Mouse (Mus musculus): ENCODE data around the gene Uvrag. TPM values are rescaled to one million over a fixed set of nuclear protein-coding genes. Genes with fewer than 3 reads are reported as not detected.

Uvrag gene
- polyA plus RNA-seq, 1 experiment: 45.9 TPM

- Histone ChIP-seq H3K27ac (ENCODE audit: insufficient read depth, low read length) (no peak overlapping the region), H3K27me3 (ENCODE audit: control insufficient read depth, insufficient read depth, low read length) (no peaks in the 10 kb centered on the region), H3K4me3 (ENCODE audit: extremely low read depth, insufficient read depth, insufficient read length) (no peak overlapping the region), H3K4me1 (ENCODE audit: control insufficient read depth, insufficient read depth, insufficient read length) (no peaks in the 10 kb centered on the region), H3K36me3 (ENCODE audit: control insufficient read depth, insufficient read depth, low read length) (peaks cover 16% of the 10 kb centered on the region)
- DNase-seq (ENCODE audit: low read depth in 1 of 2, low spot score in 2 of 2): no peak
- 93% methylated on average over 5 of the region's 5 CpGs for WGBS
- TF ChIP-seq CTCF (IDR thresholded peaks at IDR 0.05; ENCODE audit: extremely low read depth, insufficient read depth, insufficient read length, insufficient replicate concordance): no peak
- TF ChIP-seq POLR2A (IDR thresholded peaks at IDR 0.05; ENCODE audit: low read depth, low read length): no peak
These were observed 80.5 kb downstream of the Uvrag start for GRCm38 (mm10) chr7:99060476-99060875.

GRCm38 (mm10) chr7:99059934-99060333 lies 81.0 kb downstream of the Uvrag start:
- no peaks in the 10 kb centered on the region for H3K27me3 ChIP-seq (ENCODE audit: control insufficient read depth, insufficient read depth, low read length)
- H3K4me1 ChIP-seq (ENCODE audit: control insufficient read depth, insufficient read depth, insufficient read length): no peaks in the 10 kb centered on the region
- H3K4me3 ChIP-seq (ENCODE audit: extremely low read depth, insufficient read depth, insufficient read length): no peak overlapping the region
- DNase-seq (ENCODE audit: low read depth in 1 of 2, low spot score in 2 of 2): no peak
- WGBS: 93% methylated on average over 8 of the region's 8 CpGs
- H3K36me3 ChIP-seq (ENCODE audit: control insufficient read depth, insufficient read depth, low read length): peaks cover 16% of the 10 kb centered on the region
- TF ChIP-seq CTCF (IDR thresholded peaks at IDR 0.05; ENCODE audit: extremely low read depth, insufficient read depth, insufficient read length, insufficient replicate concordance) (no peak), POLR2A (IDR thresholded peaks at IDR 0.05; ENCODE audit: low read depth, low read length) (no peak)
- no peak overlapping the region for H3K27ac ChIP-seq (ENCODE audit: insufficient read depth, low read length)

DNA sequence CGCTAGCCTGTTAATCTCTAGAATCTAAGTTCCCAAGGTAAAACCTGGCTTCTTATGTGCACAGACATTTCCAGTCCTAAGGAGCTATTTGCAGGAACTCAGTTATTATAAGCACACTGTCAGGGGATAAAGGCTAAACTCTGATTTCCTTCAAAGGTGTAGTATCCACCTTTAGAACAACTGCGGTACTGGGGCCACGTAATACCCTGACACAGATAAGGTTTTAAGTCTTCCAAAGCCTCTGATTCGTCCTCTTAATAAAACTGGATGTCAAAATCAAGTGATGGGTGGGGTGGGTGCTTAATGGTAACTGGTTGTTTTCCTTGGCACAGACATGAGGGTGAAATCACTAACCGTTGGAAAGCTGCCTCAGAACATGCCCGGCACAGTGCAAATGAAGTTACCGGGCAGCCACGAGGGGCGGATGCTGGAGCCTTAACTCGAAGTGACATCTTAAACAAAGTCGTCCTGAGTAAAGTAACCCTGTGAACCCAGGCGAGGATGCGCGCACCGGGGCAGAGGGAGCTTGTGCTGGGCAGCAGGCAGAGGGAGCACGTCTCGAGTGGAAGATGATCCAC lies 83.8 kb downstream of the Uvrag start:
- 94% methylated on average over 17 of the region's 17 CpGs for WGBS
- H3K36me3 ChIP-seq (ENCODE audit: control insufficient read depth, insufficient read depth, low read length): peaks cover 15% of the 10 kb centered on the region
- no peak overlapping the region for H3K4me3 ChIP-seq (ENCODE audit: extremely low read depth, insufficient read depth, insufficient read length)
- no peaks in the 10 kb centered on the region for H3K27me3 ChIP-seq (ENCODE audit: control insufficient read depth, insufficient read depth, low read length)
- TF ChIP-seq CTCF (IDR thresholded peaks at IDR 0.05; ENCODE audit: extremely low read depth, insufficient read depth, insufficient read length, insufficient replicate concordance): no peak
- no peak overlapping the region for H3K27ac ChIP-seq (ENCODE audit: insufficient read depth, low read length)
- no peaks in the 10 kb centered on the region for H3K4me1 ChIP-seq (ENCODE audit: control insufficient read depth, insufficient read depth, insufficient read length)
- no peak for DNase-seq (ENCODE audit: low read depth in 1 of 2, low spot score in 2 of 2)

DNA sequence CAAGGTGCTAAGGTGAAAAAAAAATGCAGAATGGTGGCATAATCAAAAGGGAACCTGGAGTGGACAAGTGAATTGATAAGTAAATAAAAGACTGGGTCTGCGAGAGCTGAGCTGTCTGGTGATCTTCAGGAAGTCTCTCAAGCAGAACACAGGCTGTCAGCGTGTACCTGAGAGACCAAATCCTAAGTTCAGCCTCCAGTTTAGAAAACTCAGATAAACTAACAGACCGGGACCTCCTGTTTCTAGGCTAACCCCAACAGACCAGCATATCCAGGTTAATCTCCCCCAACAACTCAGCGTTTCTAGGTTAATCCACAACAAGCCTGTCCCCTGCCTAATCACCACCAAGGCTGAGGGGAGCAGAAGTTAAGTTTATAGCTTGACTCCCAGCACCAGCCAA lies 87.3 kb downstream of the Uvrag start:
- DNase-seq (ENCODE audit: low read depth in 1 of 2, low spot score in 2 of 2): no peak
- Histone ChIP-seq H3K4me1 (ENCODE audit: control insufficient read depth, insufficient read depth, insufficient read length) (no peaks in the 10 kb centered on the region), H3K27me3 (ENCODE audit: control insufficient read depth, insufficient read depth, low read length) (no peaks in the 10 kb centered on the region), H3K36me3 (ENCODE audit: control insufficient read depth, insufficient read depth, low read length) (peaks cover 20% of the 10 kb centered on the region), H3K4me3 (ENCODE audit: extremely low read depth, insufficient read depth, insufficient read length) (no peak overlapping the region), H3K27ac (ENCODE audit: insufficient read depth, low read length) (no peak overlapping the region)
- WGBS: 95% methylated on average over 4 of the region's 4 CpGs
- TF ChIP-seq POLR2A (IDR thresholded peaks at IDR 0.05; ENCODE audit: low read depth, low read length) (no peak), CTCF (IDR thresholded peaks at IDR 0.05; ENCODE audit: extremely low read depth, insufficient read depth, insufficient read length, insufficient replicate concordance) (no peak)

DNA sequence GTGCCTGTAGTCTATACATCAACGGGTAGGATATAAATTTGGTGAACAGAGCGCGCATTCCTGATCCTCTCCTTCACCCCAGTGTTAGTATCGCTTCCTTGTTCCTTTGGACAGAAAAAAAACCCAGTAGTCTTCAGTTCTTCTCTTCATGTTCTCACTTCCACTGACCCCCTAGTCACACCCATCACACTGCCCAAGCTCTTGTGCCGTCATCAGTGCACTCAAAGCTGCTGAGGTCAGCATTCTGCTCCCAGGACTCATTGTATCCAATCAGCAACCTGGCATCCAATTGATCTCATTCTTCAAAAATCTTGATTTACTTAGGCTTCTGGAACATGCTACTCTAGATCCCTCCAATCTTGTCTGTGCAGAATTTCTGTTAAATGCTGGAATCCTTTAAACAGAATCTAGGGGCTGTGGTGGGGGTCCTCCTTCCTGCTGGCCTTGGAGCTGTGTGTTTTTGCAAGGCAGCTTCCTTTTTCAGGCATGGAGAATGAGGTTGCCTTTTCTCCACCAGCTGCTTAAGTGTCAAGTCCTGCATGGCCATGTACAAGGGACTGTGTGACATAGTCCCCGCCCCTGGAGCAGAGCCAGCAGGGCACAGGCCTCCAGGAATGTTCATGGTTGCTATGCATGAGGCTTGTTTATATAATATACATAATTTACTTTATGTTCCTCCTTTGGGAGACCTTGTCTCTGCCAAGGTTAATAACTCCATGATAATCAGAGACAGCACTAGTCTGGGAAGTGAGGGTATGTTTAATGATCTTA lies 88.3 kb downstream of the Uvrag start:
- DNase-seq (ENCODE audit: low read depth in 1 of 2, low spot score in 2 of 2): no peak
- 73% methylated on average over 6 of the region's 6 CpGs for WGBS
- no peak for TF ChIP-seq POLR2A (IDR thresholded peaks at IDR 0.05; ENCODE audit: low read depth, low read length)
- TF ChIP-seq CTCF (IDR thresholded peaks at IDR 0.05; ENCODE audit: extremely low read depth, insufficient read depth, insufficient read length, insufficient replicate concordance): no peak
- H3K36me3 ChIP-seq (ENCODE audit: control insufficient read depth, insufficient read depth, low read length): peaks cover 20% of the 10 kb centered on the region
- H3K4me1 ChIP-seq (ENCODE audit: control insufficient read depth, insufficient read depth, insufficient read length): no peaks in the 10 kb centered on the region
- no peaks in the 10 kb centered on the region for H3K27me3 ChIP-seq (ENCODE audit: control insufficient read depth, insufficient read depth, low read length)
- no peak overlapping the region for H3K4me3 ChIP-seq (ENCODE audit: extremely low read depth, insufficient read depth, insufficient read length)
- H3K27ac ChIP-seq (ENCODE audit: insufficient read depth, low read length): no peak overlapping the region

DNA sequence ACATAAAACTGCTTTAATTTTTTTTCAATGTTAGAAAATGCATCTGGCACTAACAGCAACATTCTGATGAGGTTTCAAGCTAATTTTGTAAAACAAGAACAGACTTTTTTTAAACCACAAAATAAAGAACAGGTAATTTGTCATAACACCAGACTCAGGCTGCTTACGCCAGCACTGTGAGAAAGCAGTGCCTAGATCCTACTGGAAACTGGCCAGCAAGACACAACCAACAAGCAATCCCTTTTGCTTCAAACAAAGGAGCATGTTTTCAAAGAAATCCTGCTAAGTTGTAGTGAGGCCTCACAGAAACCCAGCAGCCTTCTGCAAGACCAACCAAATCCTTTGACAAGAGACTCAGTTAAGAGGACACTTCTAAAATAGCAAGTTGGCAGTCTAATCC lies 90.1 kb downstream of the Uvrag start:
- H3K36me3 ChIP-seq (ENCODE audit: control insufficient read depth, insufficient read depth, low read length): peaks cover 15% of the 10 kb centered on the region
- TF ChIP-seq CTCF (IDR thresholded peaks at IDR 0.05; ENCODE audit: extremely low read depth, insufficient read depth, insufficient read length, insufficient replicate concordance) (no peak), POLR2A (IDR thresholded peaks at IDR 0.05; ENCODE audit: low read depth, low read length) (no peak)
- H3K27ac ChIP-seq (ENCODE audit: insufficient read depth, low read length): no peak overlapping the region
- no peaks in the 10 kb centered on the region for H3K4me1 ChIP-seq (ENCODE audit: control insufficient read depth, insufficient read depth, insufficient read length)
- H3K27me3 ChIP-seq (ENCODE audit: control insufficient read depth, insufficient read depth, low read length): no peaks in the 10 kb centered on the region
- H3K4me3 ChIP-seq (ENCODE audit: extremely low read depth, insufficient read depth, insufficient read length): no peak overlapping the region
- DNase-seq (ENCODE audit: low read depth in 1 of 2, low spot score in 2 of 2): no peak
- 88% methylated on average over 1 of the region's 1 CpGs for WGBS

DNA sequence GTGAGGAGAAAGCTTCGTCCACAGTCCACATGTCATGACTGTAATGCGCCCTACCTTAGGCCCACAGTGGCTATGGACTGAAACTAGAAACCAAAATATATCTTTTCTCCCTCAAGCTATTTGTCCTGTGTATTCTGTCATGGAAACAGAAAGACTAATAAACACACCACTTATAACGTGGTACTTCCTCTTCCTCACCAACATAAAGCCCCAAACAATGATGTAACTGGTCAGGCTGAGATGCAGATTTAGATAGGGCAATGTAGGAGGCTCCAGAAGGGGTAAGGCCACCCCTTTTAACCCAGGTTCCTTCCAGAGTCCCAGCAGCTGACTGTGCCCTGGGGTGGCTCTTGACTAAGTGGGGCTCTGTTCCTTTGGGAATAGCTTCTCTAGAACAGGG lies 91.0 kb downstream of the Uvrag start:
- no peaks in the 10 kb centered on the region; the same call in 1 of the 2 replicates for H3K4me1 ChIP-seq (ENCODE audit: control insufficient read depth, insufficient read depth, insufficient read length)
- H3K4me3 ChIP-seq (ENCODE audit: extremely low read depth, insufficient read depth, insufficient read length): no peak overlapping the region
- TF ChIP-seq POLR2A (IDR thresholded peaks at IDR 0.05; ENCODE audit: low read depth, low read length) (no peak), CTCF (IDR thresholded peaks at IDR 0.05; ENCODE audit: extremely low read depth, insufficient read depth, insufficient read length, insufficient replicate concordance) (no peak)
- no peak overlapping the region for H3K27ac ChIP-seq (ENCODE audit: insufficient read depth, low read length)
- DNase-seq (ENCODE audit: low read depth in 1 of 2, low spot score in 2 of 2): peak in 1 of 2 experiments; percentile 45
- peaks cover 7% of the 10 kb centered on the region for H3K36me3 ChIP-seq (ENCODE audit: control insufficient read depth, insufficient read depth, low read length)
- no peaks in the 10 kb centered on the region for H3K27me3 ChIP-seq (ENCODE audit: control insufficient read depth, insufficient read depth, low read length)
- 68% methylated on average over 3 of the region's 3 CpGs for WGBS
